Mouse (Mus musculus) mouse embryonic stem cell (cell line): ENCODE measurements around the gene Gm10662.
"Not testable (repeated sequence)": the region's sequence is repeated elsewhere in the genome, so short reads cannot be mapped to it uniquely, and the experiment has no call there.

Source experiments
- in situ Hi-C, 2 experiments: fragments of 300-500 bp; cut with MboI; formaldehyde crosslinking; loops; 1 replicate in 1 of 2; 3 replicates in 1 of 2; pipeline ENCODE4 v1.14.3; 2019 to 2020; ENCODE audit warnings: low sequenced_read_pairs in 2 of 2, low pct_unique_long_range_greater_than_20kb in 1 of 2, mixed read lengths in 1 of 2; ENCODE audit not compliant: unreplicated experiment in 1 of 2

Gene Gm10662

DNA sequence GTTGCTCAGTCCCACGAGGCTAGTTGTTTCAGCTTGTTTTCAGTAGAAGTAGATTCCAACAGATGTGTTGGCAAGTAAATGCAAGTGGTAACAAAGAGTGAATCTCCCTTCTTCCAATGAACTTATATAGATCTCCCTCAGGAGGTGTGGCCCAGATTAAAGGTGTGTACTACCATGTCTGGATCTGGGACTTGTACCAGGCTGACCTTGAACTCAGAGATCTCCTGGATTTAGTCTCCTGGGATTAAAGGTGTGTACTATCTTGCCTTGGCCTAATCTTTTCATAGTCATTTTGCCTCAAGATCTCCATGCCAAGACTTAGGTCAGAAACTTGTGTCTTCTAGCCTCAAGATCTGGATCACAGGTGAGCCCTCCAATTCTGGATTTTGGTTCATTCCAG, at the start of gene Gm10662:
Gene Gm10662 (minus strand): TSS at position 101 of the 400 bp plus-strand sequence.
- in situ Hi-C loops, result not testable (repeated sequence)

GRCm38 (mm10) chr7:23163505-23163904, 19.2 kb upstream of the Gm10662 start:
- in situ Hi-C loops, result not testable (repeated sequence)
